12 mouse cellular contexts compared by ENCODE assay signal in genomic region chr13:112114741-112115201, GRCm38 (mm10).
DNase-seq lines count a peak whose midpoint lies in the region; ATAC-seq lines count a peak whose summit lies in the region.
"Had no signal": no experiment of that assay in that cellular context is flagged by ENCODE, and none has a peak within 500 bp of the region (broad histone marks: within the 10 kb centered on the region; RNA-seq: fewer than 3 reads in every experiment).

No protein-coding gene starts in this region.

- 0 out of 2 replicates have a peak, but pooled peaks cover under 1% of the 10 kb centered on the region for H3K4me1 ChIP-seq in midbrain, embryonic 10.5 days
- H3K4me1 ChIP-seq: megakaryocyte, embryonic 14.5 days had no signal

- no peaks in the 10 kb centered on the region for H3K27me3 ChIP-seq in midbrain, embryonic 10.5 days (ENCODE audit: low read depth, poor library complexity, severe bottlenecking)
- H3K27me3 ChIP-seq: CH12.LX; hindbrain, embryonic 15.5 days had no signal

- peak; percentile 74 to 86 for ATAC-seq in hematopoietic stem cell, adult 5-6 weeks (replicated peaks in 1 of 2; ENCODE audit: insufficient read depth in 1 of 2, low FRiP score in 2 of 2, low TSS enrichment in 1 of 2, low read depth in 1 of 2, poor library complexity in 2 of 2, severe bottlenecking in 2 of 2)
- ATAC-seq in CD4-positive, CD25-positive, alpha-beta regulatory T cell, adult 4 months: no peak

- 84% methylated on average over 7 of the region's 7 CpGs for WGBS in midbrain, embryonic 10.5 days

- no peaks in the 10 kb centered on the region for H3K36me3 ChIP-seq in midbrain, embryonic 10.5 days
- H3K36me3 ChIP-seq: hindbrain, embryonic 15.5 days had no signal

- DNase-seq in heart, adult 18-20 months: peak; percentile 60 to 61
- DNase-seq in heart, adult 8-10 months (ENCODE audit: low spot score): no peak
- peak; percentile 33 for DNase-seq in ovary, adult 18-20 months (ENCODE audit: low spot score)
- DNase-seq in ovary, postnatal 10 days (ENCODE audit: low spot score): no peak
- DNase-seq in midbrain, embryonic 10.5 days (ENCODE audit: low spot score): no peak
- no peak for DNase-seq in cerebellum, adult 11-12 months
- DNase-seq: cerebellum, adult 2 months had no signal

- H3K9me3 ChIP-seq in midbrain, embryonic 10.5 days (replicated peaks): no peaks in the 10 kb centered on the region
- H3K9me3 ChIP-seq: hindbrain, embryonic 15.5 days had no signal

- no peak overlapping the region for H3K27ac ChIP-seq in midbrain, embryonic 10.5 days (replicated peaks)
- H3K27ac ChIP-seq: hindbrain, embryonic 15.5 days had no signal

- no peak overlapping the region for H3K4me3 ChIP-seq in midbrain, embryonic 10.5 days
- H3K4me3 ChIP-seq: hindbrain, embryonic 15.5 days; megakaryocyte, embryonic 14.5 days had no signal

Comparison
In these comparisons a context has a peak if more than half of its experiments do, and no peak if none do; other contexts are left out.
1. DNase-seq: peak in heart, adult 18-20 months (2 of 2) and ovary, adult 18-20 months (single experiment); none in heart, adult 8-10 months (single experiment), ovary, postnatal 10 days (single experiment), midbrain, embryonic 10.5 days (single experiment) and cerebellum, adult 11-12 months (single experiment).